Mouse (Mus musculus) embryonic fibroblast, embryonic 13.5 days (primary cell): ENCODE measurements at regions not wholly inside any gene's neighbourhood (a gene's known extent, or its start where the extent isn't known, plus 50 kb on each side); places are given as distances from the start of the nearest gene placed in this dataset.

Source experiments
- CTCF ChIP-seq: IDR thresholded peaks from 2 replicates; pipeline ENCODE4 v1.5.1; 2011; ENCODE audit warnings: mild to moderate bottlenecking, control low read depth, low read length, moderate library complexity, borderline replicate concordance; ENCODE audit not compliant: insufficient read depth
- POLR2A ChIP-seq: IDR thresholded peaks from 2 replicates; pipeline ENCODE4 v1.6.1; 2011; ENCODE audit warnings: low read depth, mild to moderate bottlenecking, control low read depth, low read length, moderate library complexity

DNA sequence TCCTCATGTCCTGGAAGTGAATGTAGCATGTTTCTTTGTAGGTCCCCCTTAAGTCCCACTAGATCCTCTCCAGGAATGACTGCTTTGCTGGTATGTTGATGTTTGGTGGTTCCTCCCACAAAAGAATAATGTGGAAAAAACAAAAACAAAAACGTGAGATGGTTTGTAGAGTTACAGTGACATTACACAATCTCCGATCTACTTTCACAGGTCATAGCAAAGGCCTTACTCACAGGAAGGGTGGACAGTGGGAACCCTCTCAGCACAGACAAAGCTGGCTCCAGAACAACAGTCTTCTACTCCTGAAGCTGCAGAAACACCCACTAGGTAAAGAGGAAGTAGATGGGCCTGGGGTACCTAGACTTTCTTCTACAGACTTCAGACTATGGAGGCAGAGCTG is 122.2 kb downstream of the Cog6 start:
- no peak for TF ChIP-seq CTCF
- TF ChIP-seq POLR2A = no peak
